Mouse (Mus musculus) spleen, embryonic (tissue): ENCODE measurements at regions not wholly inside any gene's neighbourhood (a gene's known extent, or its start where the extent isn't known, plus 50 kb on each side); places are given as distances from the start of the nearest gene placed in this dataset.

Experiments used
- CTCF ChIA-PET: fragments of 350-600 bp; sonication (Branson Sonifier 250); formaldehyde crosslinking; loops from one replicate; lab custom pipeline; 2022; lab: Charles Lee

DNA sequence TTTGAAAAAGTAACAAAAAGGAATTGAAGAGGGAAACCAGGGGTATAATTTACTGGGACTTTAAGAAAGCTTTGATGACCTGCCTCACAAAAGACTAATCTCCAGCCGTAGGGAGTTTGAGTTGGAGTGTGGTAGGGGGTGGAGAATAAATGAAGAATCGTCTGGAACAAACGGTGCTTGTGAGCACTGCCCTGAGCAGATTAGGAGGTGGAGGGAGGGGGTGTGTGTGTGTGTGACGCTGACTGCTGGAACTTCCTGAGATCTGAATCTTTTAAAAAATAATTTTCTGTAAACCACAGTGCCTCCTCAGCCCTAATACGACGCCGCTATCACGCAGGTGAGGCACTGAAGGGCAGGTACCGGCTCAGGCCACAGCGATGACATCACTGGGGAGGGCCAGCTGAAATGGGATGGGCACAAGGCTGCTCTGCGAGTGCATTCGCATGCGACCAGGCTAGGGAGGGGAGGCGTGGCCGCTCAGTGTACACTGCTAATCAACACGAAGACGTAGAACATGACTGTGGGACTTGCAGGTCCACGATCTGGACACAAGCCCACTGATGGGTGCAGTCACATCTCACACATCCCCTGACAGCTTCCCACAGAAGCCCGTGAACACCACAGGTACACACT lies 395.4 kb downstream of the Zfp536 start:
- CTCF ChIA-PET = no interaction called here

DNA sequence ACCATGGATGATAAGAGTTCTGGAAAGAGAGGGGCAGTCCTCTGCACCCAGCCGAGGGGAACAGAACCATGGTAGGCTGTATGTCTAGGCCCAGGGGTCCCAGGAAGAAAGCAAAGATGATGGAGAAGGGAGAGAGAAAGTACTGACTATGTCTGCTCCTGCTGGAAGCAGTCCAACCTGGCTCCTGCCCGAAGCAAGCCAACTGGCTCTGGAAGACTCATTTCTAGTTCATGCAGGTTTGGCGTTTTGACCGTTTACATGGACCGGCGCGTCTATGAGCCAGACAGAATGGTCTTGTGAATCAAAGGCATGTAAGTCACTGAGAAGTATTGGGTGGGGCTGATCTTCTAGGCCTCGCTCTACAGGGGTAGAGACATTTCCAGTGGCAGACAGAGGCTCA lies 385.6 kb downstream of the Zfp536 start:
- CTCF ChIA-PET = no interaction called here

DNA sequence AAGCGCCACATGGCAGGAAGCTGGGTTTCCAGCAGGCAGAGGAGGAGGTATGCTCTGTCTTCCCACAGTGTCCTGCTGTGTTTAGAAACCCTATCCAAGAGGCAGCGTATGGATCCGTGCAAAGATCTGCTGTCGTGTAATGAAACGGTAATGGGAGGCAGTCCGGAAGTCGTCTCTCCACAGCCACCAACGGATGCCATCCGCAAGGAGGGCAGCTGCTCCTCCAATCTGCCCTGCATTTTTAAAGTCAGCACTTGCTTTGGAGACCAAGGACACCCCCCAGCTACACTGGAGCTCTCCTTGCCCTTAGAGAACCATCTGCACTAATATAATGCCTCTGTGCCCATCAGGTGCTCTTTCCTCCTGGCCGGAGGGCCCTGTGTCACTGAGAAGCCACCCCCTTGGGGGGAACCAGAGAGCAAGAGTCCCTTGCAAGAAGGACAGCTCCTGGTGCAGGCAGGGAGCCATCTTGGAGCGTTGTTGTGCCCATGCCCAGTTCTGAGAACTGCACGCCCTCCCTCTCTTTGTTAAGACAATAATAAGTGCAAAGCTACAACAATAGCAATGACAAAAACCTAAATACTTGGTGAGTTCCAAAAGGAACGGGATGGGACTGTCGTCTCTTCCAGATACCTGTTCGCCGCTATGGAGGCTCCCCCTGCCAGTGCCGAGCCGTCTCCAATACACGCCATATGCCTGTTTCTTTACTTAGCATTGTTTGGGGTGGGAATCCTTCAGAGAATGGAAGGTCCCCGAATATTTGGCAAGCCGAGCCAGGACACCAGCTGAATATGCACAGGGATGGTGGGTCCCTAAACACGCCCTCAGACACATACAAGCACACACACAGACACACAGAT lies 384.4 kb downstream of the Zfp536 start:
- CTCF ChIA-PET = no interaction called here

DNA sequence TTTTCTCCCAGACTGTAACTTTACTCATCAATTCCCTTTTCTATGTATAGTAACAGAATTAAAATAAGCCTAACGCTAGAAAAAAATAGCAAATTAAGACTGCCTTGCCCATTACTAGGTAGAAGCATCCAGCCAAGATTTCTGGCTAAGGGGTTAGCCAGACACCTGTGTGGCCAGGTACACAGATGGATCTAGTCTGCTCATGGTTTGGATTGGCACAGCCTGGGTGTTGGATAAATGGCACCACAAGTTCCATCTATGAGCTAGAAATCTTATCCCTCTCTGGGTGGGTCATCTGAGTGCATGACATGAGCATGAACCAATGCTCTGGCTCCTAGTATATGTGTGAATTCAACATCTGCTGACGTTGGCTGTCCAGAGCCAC lies 383.7 kb downstream of the Zfp536 start:
- CTCF ChIA-PET = no interaction called here

DNA sequence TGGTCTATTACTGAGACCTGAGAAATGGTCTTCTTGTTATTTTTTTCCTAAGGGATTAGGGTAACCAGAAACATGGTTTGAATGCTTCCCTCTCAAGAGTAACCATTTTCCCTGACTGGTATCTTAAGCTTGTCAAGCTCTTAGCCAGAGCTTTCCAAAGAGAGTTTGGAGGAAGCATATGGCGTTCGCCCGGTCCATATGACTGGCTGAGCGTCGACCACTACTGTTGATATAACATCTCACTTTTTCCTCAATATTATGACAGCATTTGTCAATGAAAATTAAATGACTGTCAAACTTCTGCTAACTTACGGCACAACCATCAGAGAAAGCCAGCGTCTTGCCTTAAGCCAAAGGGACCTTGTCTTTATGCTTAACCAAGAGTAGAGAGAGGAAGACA lies 383.2 kb downstream of the Zfp536 start:
- CTCF ChIA-PET = no interaction called here

DNA sequence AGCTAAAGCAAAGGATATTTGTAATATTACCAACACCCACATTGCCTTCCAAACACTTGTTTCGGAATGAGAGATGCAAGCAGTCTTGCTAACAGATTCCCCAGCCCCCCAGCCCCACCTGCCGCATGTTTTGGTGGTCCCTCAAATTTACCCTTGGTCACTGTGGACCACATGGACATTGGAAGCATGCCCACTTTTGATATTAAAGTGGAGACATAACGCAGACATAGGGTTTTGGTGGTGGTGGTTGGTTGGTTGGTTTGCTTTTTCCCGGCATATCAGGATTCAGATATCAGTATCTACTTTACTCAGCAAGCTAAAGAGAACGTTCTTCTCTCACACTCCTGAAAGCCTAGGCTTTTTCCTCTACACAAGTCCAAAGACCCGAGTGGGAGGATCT lies 381.3 kb downstream of the Zfp536 start:
- CTCF ChIA-PET = no interaction called here

DNA sequence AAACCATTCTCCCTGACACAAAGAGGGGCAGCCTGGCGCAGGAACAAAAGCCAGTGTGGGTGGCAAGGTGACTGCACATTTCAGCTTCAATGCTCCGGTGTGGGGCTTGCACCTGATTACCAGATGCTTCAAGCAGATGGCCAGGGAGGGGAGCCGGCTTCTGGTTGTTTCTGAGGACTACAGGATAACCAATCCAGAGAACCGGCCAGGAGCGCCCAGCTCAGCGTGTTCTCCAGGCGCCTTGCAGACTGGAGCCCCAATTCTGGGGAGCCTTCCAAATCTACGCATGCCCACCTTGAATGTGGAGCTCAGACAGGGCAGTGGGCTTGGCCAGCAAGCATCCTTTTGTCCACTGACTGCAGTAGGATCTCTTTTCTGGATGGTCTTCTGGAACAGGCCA lies 380.8 kb downstream of the Zfp536 start:
- CTCF ChIA-PET = no interaction called here

DNA sequence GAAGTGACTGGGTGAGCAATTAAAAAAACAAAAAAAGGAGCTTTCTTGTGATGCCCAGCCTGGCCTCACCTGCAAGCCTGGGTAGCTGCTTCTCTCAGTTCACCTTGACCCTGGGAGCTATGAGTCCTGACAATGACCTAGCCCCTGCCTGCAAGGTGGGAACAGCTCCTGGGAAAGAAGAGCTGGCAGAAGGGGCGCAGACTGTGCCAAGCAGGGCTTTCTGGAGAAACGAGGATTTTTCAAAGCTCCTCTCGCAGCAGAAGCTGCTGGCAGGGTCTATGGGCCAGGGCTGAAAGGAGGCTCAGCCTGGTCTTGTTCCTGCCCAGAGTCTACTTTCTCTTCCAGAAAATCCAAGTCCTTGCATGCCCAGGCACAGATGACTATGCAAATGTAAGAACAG lies 380.4 kb downstream of the Zfp536 start:
- CTCF ChIA-PET = no interaction called here

DNA sequence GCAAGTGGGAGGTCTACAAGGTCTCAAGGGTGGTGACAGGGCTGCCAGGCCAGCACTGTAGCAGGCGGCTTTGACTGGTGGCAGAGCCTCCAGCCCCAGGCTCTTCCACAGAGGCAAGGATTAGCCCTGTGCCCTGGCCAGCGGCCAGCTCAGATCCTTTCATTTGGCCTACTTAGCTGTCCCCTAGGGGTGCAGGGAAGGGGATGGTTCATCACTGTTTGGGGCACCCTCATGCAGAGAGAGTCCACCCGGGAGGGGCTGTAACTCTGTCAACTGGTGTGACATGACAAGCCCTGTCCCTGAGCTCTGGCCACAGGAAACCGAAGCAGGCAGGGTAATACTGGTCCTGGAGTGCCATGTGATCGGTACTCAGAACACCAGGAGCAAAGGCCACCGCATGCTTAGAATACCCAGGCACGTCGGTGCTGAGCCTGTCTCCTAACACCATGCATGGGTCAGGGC lies 378.4 kb downstream of the Zfp536 start:
- CTCF ChIA-PET = no interaction called here

DNA sequence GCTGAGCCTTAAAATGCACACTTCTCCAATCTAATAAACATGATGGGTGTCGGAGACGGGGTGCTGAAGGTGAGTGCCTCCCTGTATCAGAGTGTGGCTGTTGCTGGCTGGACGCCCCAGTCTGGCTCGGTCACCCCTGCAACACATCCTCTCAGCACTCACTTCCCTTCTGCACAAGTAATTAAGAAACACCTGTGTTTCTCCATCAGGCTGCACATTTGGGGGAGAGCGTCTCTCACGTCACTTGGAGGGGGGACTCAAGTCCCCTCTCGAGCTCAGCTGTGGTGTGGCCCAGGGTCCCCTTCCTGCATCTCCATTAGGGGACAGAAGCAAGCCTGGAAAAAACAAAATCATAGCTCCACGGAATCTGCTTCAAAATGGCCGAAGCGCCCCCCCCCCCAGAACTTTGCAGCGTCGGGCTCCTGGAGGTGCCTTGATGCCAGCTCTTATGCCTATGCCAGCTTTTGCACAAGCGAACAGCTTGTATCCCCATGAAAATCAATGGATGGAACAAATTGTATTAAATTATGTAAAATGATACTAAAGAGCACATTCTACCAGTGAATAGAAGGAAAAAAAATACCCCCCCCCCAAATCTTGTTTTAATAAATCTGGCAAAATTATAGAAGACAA lies 377.4 kb downstream of the Zfp536 start:
- CTCF ChIA-PET = no interaction called here

DNA sequence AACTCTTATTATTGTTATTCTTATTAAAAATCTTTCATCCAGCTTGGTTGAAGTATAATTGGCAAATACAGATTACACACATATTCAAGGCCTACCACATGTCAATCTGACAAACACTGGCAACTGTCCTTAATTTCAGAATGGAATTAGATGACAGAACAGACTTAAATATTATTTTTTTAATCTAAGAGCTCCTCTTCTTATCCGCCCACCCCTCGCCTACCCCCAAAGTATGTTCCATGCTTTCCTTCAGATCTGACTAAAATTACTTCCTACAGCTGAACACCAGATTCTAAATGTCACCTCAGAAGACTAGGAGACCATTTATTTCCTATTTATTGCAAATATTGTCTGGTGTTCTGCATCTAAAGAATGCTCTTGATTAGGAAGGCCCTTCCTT lies 370.0 kb downstream of the Zfp536 start:
- CTCF ChIA-PET = no interaction called here

DNA sequence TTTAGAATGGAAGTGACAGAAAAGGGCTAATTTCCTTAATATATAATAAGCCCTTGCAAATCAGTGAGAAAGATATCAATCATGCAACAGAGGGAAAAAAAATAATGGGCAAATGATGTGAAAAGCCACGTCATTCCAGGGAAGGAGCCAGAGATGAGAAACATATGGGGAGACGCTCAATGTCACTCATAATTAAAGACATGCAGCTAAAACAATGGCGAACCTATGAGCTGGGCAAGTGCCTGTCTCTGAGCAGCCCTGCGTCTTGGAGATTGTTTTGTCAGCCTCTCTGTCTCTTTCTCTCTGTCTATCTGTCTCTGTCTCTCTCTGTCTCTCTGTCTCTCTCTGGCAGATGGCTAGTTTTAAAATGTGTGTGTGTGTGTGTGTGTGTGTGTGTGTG lies 360.1 kb downstream of the Zfp536 start:
- CTCF ChIA-PET = no interaction called here

DNA sequence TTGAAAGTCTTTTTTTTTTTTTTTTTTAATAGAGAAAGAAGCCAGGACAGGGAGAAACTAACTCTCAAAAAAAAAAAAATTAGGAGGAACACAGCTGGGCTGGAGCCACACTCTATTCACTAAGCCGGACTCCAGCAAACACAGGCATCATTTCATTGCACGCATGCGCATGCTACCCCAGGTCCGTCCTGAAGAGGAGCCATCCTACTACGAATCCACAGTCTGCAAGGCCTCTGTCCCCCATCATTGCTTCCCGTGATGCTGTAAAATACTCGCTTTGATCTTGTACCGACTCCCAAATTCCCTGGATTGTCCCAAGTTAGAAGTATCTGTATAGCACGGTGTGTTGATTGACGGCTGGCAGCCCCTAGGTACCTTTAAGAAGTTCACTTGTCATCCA lies 351.7 kb downstream of the Zfp536 start:
- CTCF ChIA-PET = no interaction called here
